8 mouse cellular contexts compared by ENCODE assay signal in genomic region chr10:76728369-76728768, GRCm38 (mm10). TPM values are rescaled to one million over a fixed set of nuclear protein-coding genes. Genes with fewer than 3 reads are reported as not detected.
DNase-seq lines count a peak whose midpoint lies in the region; ATAC-seq and TF ChIP-seq lines count a peak whose summit lies in the region.

No protein-coding gene starts in this region.

- peaks cover 8% of the 10 kb centered on the region; the same call in 1 of the 2 replicates for H3K4me1 ChIP-seq in midbrain, embryonic 12.5 days
- H3K4me1 ChIP-seq in midbrain, embryonic 15.5 days, result peaks cover 9% of the 10 kb centered on the region
- H3K4me1 ChIP-seq in intestine, postnatal 0 days (replicated peaks; ENCODE audit: control insufficient read depth, insufficient read depth, low read length), result no peaks in the 10 kb centered on the region
- H3K4me1 ChIP-seq in liver, postnatal 0 days (ENCODE audit: insufficient read depth), result no peaks in the 10 kb centered on the region

- peak; percentile 86 for TF ChIP-seq CTCF in intestine, postnatal 0 days (IDR thresholded peaks at IDR 0.05; ENCODE audit: low read depth)
- peak; percentile 68 for TF ChIP-seq CTCF in liver, postnatal 0 days (IDR thresholded peaks at IDR 0.05; ENCODE audit: low read depth)

- no peak for ATAC-seq in midbrain, embryonic 12.5 days (ENCODE audit: low FRiP score, low read depth)
- no peak for ATAC-seq in midbrain, embryonic 15.5 days (replicated peaks)
- no peak for ATAC-seq in intestine, postnatal 0 days
- no peak for ATAC-seq in liver, postnatal 0 days
- no peak for ATAC-seq in megakaryocyte, adult 5-6 weeks (ENCODE audit: poor library complexity, severe bottlenecking)

- 14% methylated on average over 11 of the region's 11 CpGs for WGBS in midbrain, embryonic 12.5 days
- WGBS in midbrain, embryonic 15.5 days, result 16% methylated on average over 11 of the region's 11 CpGs
- 20% methylated on average over 11 of the region's 11 CpGs for WGBS in intestine, postnatal 0 days
- 19% methylated on average over 11 of the region's 11 CpGs for WGBS in liver, postnatal 0 days (ENCODE audit: insufficient replicate concordance)

- H3K4me2 ChIP-seq in midbrain, embryonic 12.5 days (replicated peaks), result 0 out of 2 replicates have a peak overlapping the region, but pooled peaks have one; percentile 6
- no peak overlapping the region for H3K4me2 ChIP-seq in midbrain, embryonic 15.5 days
- H3K4me2 ChIP-seq in intestine, postnatal 0 days (replicated peaks; ENCODE audit: low read depth), result no peak overlapping the region
- H3K4me2 ChIP-seq in liver, postnatal 0 days (ENCODE audit: low read depth, low read length), result no peak overlapping the region

- no peak overlapping the region for H3K4me3 ChIP-seq in midbrain, embryonic 12.5 days
- no peak overlapping the region for H3K4me3 ChIP-seq in midbrain, embryonic 15.5 days
- H3K4me3 ChIP-seq in intestine, postnatal 0 days (ENCODE audit: low read depth, low read length), result no peak overlapping the region
- no peak overlapping the region for H3K4me3 ChIP-seq in liver, postnatal 0 days (ENCODE audit: low read depth, low read length)

- H3K27ac ChIP-seq in midbrain, embryonic 12.5 days (replicated peaks), result no peak overlapping the region
- no peak overlapping the region for H3K27ac ChIP-seq in midbrain, embryonic 15.5 days
- H3K27ac ChIP-seq in intestine, postnatal 0 days (ENCODE audit: low read depth, low read length), result no peak overlapping the region
- H3K27ac ChIP-seq in liver, postnatal 0 days (ENCODE audit: low read depth), result no peak overlapping the region

- H3K27me3 ChIP-seq in midbrain, embryonic 12.5 days, result no peaks in the 10 kb centered on the region
- H3K27me3 ChIP-seq in midbrain, embryonic 15.5 days (replicated peaks), result no peaks in the 10 kb centered on the region
- H3K27me3 ChIP-seq in intestine, postnatal 0 days (replicated peaks; ENCODE audit: control insufficient read depth, insufficient read depth, low read length), result no peaks in the 10 kb centered on the region
- 0 out of 2 replicates have a peak, but pooled peaks cover 4% of the 10 kb centered on the region for H3K27me3 ChIP-seq in liver, postnatal 0 days (ENCODE audit: insufficient read depth, low read length)

- no peak for TF ChIP-seq EP300 in liver, postnatal 0 days (IDR thresholded peaks at IDR 0.05; ENCODE audit: low read depth)

- peak; percentile 16 for DNase-seq in cerebellum, adult 9-11 months
- DNase-seq in gastrocnemius, postnatal 10 days, result peak; percentile 96
- peak; percentile 74 for DNase-seq in liver, postnatal 0 days
- peak; percentile 92 for DNase-seq in right cerebral cortex, postnatal 14 days

- H3K9me3 ChIP-seq in midbrain, embryonic 12.5 days, result no peaks in the 10 kb centered on the region
- H3K9me3 ChIP-seq in midbrain, embryonic 15.5 days, result no peaks in the 10 kb centered on the region
- H3K9me3 ChIP-seq in intestine, postnatal 0 days (ENCODE audit: control insufficient read depth), result no peaks in the 10 kb centered on the region
- H3K9me3 ChIP-seq in liver, postnatal 0 days (ENCODE audit: low read length), result no peaks in the 10 kb centered on the region

- H3K9ac ChIP-seq in midbrain, embryonic 12.5 days (replicated peaks), result no peak overlapping the region
- H3K9ac ChIP-seq in midbrain, embryonic 15.5 days, result no peak overlapping the region
- H3K9ac ChIP-seq in intestine, postnatal 0 days (ENCODE audit: low read depth, low read length), result no peak overlapping the region
- H3K9ac ChIP-seq in liver, postnatal 0 days (replicated peaks), result no peak overlapping the region

- no peaks in the 10 kb centered on the region for H3K36me3 ChIP-seq in midbrain, embryonic 12.5 days
- no peaks in the 10 kb centered on the region for H3K36me3 ChIP-seq in midbrain, embryonic 15.5 days (replicated peaks)
- H3K36me3 ChIP-seq in intestine, postnatal 0 days (ENCODE audit: control insufficient read depth, insufficient read depth), result 0 out of 2 replicates have a peak, but pooled peaks cover under 1% of the 10 kb centered on the region
- H3K36me3 ChIP-seq in liver, postnatal 0 days (replicated peaks; ENCODE audit: insufficient read depth, low read length), result no peaks in the 10 kb centered on the region

RNA-seq across cellular contexts. Expression of gene Col6a1, which starts 2.4 kb away (rescaled TPM):
- 25.8 and 33.3 TPM in 2 replicates for polyA plus RNA-seq in midbrain, embryonic 12.5 days (2016; fragmentation: Nextera tagmentation; extraction: Ambion mirVana)
- polyA plus RNA-seq in midbrain, embryonic 15.5 days (2015; fragmentation: Nextera tagmentation; extraction: Ambion mirVana), result 20.0 and 22.1 TPM in 2 replicates
- total RNA-seq in gastrocnemius, postnatal 10 days (2021), result 100 to 1,000 TPM; 336 to 400 TPM
- 112 and 113 TPM in 2 replicates for polyA plus RNA-seq in intestine, postnatal 0 days (2015; fragmentation: Nextera tagmentation; extraction: Ambion mirVana)
- polyA plus RNA-seq in liver, postnatal 0 days (2015; fragmentation: Nextera tagmentation; extraction: Ambion mirVana), result 7.7 and 8.7 TPM in 2 replicates
- total RNA-seq in megakaryocyte, adult 5-6 weeks (2015), result 0.09 and 0.41 TPM in 2 replicates
- total RNA-seq in megakaryocyte, adult 5-6 weeks (2017), result 0.40 and 0.41 TPM in 2 replicates

Comparison
In these comparisons a context has a peak if more than half of its experiments do, and no peak if none do; other contexts are left out.
1. DNase-seq: peak in every context shown above with its lines; median percentile 96 in gastrocnemius, postnatal 10 days; 92 in right cerebral cortex, postnatal 14 days; 74 in liver, postnatal 0 days; 16 in cerebellum, adult 9-11 months.